Mouse (Mus musculus) central nervous system, embryonic 18 days (tissue): Measurements from ENCODE around the gene Ttc9c. TPM values are rescaled to one million over a fixed set of nuclear protein-coding genes. Genes with fewer than 3 reads are reported as not detected.

Experiments
- polyA plus RNA-seq: library from polyadenylated mRNA; depleted of rRNA; stranded (reverse); fragments of >200 nt; gene quantifications from 2 replicates; pipeline ENCODE4 v1.2.3, GENCODE M21; 2012; rRNA removed

The Ttc9c gene
- 51.9 and 52.3 TPM in 2 replicates for polyA plus RNA-seq

GRCm38 (mm10) chr19:8818801-8819595 is at the start of gene Ttc9c:
Gene Ttc9c, minus strand, starts transcription at chr19:8819333.

GRCm38 (mm10) chr19:8850402-8850901 is 31.3 kb upstream of the Ttc9c start, which contains the start of gene Lrrn4cl:
Gene Lrrn4cl, plus strand, starts transcription at chr19:8850768.

GRCm38 (mm10) chr19:8839103-8839907 is 20.2 kb upstream of the Ttc9c start, which contains the start of gene Gng3:
Gene Gng3, minus strand, starts transcription at chr19:8839194.

GRCm38 (mm10) chr19:8837251-8837791 is 18.2 kb upstream of the Ttc9c start, which contains the start of gene Bscl2:
Gene Bscl2, plus strand, starts transcription at chr19:8837467.

GRCm38 (mm10) chr19:8829660-8830059 is 10.5 kb upstream of the Ttc9c start, which contains the start of gene AC129217.1:
Gene AC129217.1, plus strand, starts transcription at chr19:8829773.

GRCm38 (mm10) chr19:8819596-8820423 is 677 bp upstream of the Ttc9c start, which contains the start of gene Hnrnpul2:
Gene Hnrnpul2, plus strand, starts transcription at chr19:8820010.

GRCm38 (mm10) chr19:8802130-8802821 is 16.9 kb downstream of the Ttc9c start, which contains the start of gene Zbtb3:
Gene Zbtb3, plus strand, starts transcription at chr19:8802555.

GRCm38 (mm10) chr19:8798264-8798946 is 20.7 kb downstream of the Ttc9c start, which contains the start of gene Polr2g:
Gene Polr2g, minus strand, starts transcription at chr19:8798577.

GRCm38 (mm10) chr19:8786008-8786781 is 32.9 kb downstream of the Ttc9c start, which contains the start of gene Taf6l:
Gene Taf6l, minus strand, starts transcription at chr19:8786417.

GRCm38 (mm10) chr19:8774086-8774835 is 44.9 kb downstream of the Ttc9c start, which contains the start of gene Tmem179b:
Gene Tmem179b, minus strand, starts transcription at chr19:8774467.

GRCm38 (mm10) chr19:8770567-8771270 is 48.4 kb downstream of the Ttc9c start, which contains the start of gene Tmem223:
Gene Tmem223, plus strand, starts transcription at chr19:8770996.

Other genes starting within 250 kb of the Ttc9c start
- gene Slc22a8, start 228.1 kb downstream of the Ttc9c start, polyA plus RNA-seq, result 18.5 TPM in 2 replicates
- gene Slc22a6, start 201.3 kb downstream of the Ttc9c start, polyA plus RNA-seq, result 8.8 and 12.0 TPM in 2 replicates
- 11.4 and 16.1 TPM in 2 replicates for gene Chrm1, start 155.5 kb downstream of the Ttc9c start, polyA plus RNA-seq
- gene Slc3a2, start 96.0 kb downstream of the Ttc9c start, polyA plus RNA-seq, result 156 and 158 TPM in 2 replicates
- gene Wdr74, start 83.5 kb downstream of the Ttc9c start, polyA plus RNA-seq, result 64.1 and 65.4 TPM in 2 replicates
- 2.1 and 2.2 TPM in 2 replicates for gene 1700092M07Rik, start 78.6 kb downstream of the Ttc9c start, polyA plus RNA-seq
- 115 and 123 TPM in 2 replicates for gene Stx5a, start 77.9 kb downstream of the Ttc9c start, polyA plus RNA-seq
- gene Nxf1, start 62.3 kb downstream of the Ttc9c start, polyA plus RNA-seq, result 174 and 185 TPM in 2 replicates
- 207 and 209 TPM in 2 replicates for gene Tmem223, start 48.3 kb downstream of the Ttc9c start, polyA plus RNA-seq
- 21.0 and 23.1 TPM in 2 replicates for gene Tmem179b, start 44.9 kb downstream of the Ttc9c start, polyA plus RNA-seq
- gene Taf6l, start 32.9 kb downstream of the Ttc9c start, polyA plus RNA-seq, result 25.5 and 26.5 TPM in 2 replicates
- gene Polr2g, start 20.8 kb downstream of the Ttc9c start, polyA plus RNA-seq, result 155 TPM in 2 replicates
- gene Zbtb3, start 16.8 kb downstream of the Ttc9c start, polyA plus RNA-seq, result 6.4 and 6.6 TPM in 2 replicates
- gene Hnrnpul2, start 677 bp upstream of the Ttc9c start, polyA plus RNA-seq, result 80.3 and 80.6 TPM in 2 replicates
- 0.58 TPM in 1 of 2 replicates, not detected in the other for gene AC129217.1, start 10.4 kb upstream of the Ttc9c start, polyA plus RNA-seq
- gene Bscl2, start 18.1 kb upstream of the Ttc9c start, polyA plus RNA-seq, result 100 and 106 TPM in 2 replicates
- gene Gng3, start 19.9 kb upstream of the Ttc9c start, polyA plus RNA-seq, result 313 and 316 TPM in 2 replicates
- gene Lrrn4cl, start 31.4 kb upstream of the Ttc9c start, polyA plus RNA-seq, result 1.2 and 1.4 TPM in 2 replicates
- gene Ubxn1, start 52.2 kb upstream of the Ttc9c start, polyA plus RNA-seq, result 128 and 129 TPM in 2 replicates
- gene Uqcc3, start 61.6 kb upstream of the Ttc9c start, polyA plus RNA-seq, result 54.5 and 56.5 TPM in 2 replicates
- 4.0 and 5.1 TPM in 2 replicates for gene Lbhd1, start 64.4 kb upstream of the Ttc9c start, polyA plus RNA-seq
- gene Gm49403, start 64.6 kb upstream of the Ttc9c start, polyA plus RNA-seq, result not detected in 2 replicates
- gene 1810009A15Rik, start 69.5 kb upstream of the Ttc9c start, polyA plus RNA-seq, result 44.6 and 52.3 TPM in 2 replicates
- 0.23 and 0.32 TPM in 2 replicates for gene Gm49416, start 69.6 kb upstream of the Ttc9c start, polyA plus RNA-seq
- gene Ints5, start 73.7 kb upstream of the Ttc9c start, polyA plus RNA-seq, result 20.6 and 22.9 TPM in 2 replicates
- 125 and 128 TPM in 2 replicates for gene Ganab, start 78.7 kb upstream of the Ttc9c start, polyA plus RNA-seq
- gene B3gat3, start 101.0 kb upstream of the Ttc9c start, polyA plus RNA-seq, result 131 and 145 TPM in 2 replicates
- 2.1 and 2.3 TPM in 2 replicates for gene Rom1, start 110.0 kb upstream of the Ttc9c start, polyA plus RNA-seq
- gene Eml3, start 110.2 kb upstream of the Ttc9c start, polyA plus RNA-seq, result 11.1 and 13.1 TPM in 2 replicates
- gene Mta2, start 122.5 kb upstream of the Ttc9c start, polyA plus RNA-seq, result 36.2 and 38.4 TPM in 2 replicates
- gene Tut1, start 134.5 kb upstream of the Ttc9c start, polyA plus RNA-seq, result 22.9 TPM in 2 replicates
- 385 and 395 TPM in 2 replicates for gene Eef1g, start 147.7 kb upstream of the Ttc9c start, polyA plus RNA-seq
- 4.7 TPM in 2 replicates for gene Ahnak, start 170.0 kb upstream of the Ttc9c start, polyA plus RNA-seq